Mouse (Mus musculus) small intestine, adult 2 months (tissue): ENCODE results near the gene Trappc2l.

Source experiments
- CTCF ChIP-seq: fragments of 200-500 bp; IDR thresholded peaks from 2 replicates; pipeline ENCODE4 v1.5.1; 2012; ENCODE audit warnings: low read depth, mild to moderate bottlenecking, control low read depth, inconsistent platforms, low read length, moderate library complexity, mixed read lengths; ENCODE audit not compliant: insufficient replicate concordance, insufficient read length; ENCODE audit errors: extremely low read depth
- POLR2A ChIP-seq: fragments of 200-500 bp; IDR thresholded peaks from 2 replicates; pipeline ENCODE4 v1.6.1; 2012; ENCODE audit warnings: low read depth, mild to moderate bottlenecking, control low read depth, inconsistent platforms, low read length, moderate library complexity

DNA sequence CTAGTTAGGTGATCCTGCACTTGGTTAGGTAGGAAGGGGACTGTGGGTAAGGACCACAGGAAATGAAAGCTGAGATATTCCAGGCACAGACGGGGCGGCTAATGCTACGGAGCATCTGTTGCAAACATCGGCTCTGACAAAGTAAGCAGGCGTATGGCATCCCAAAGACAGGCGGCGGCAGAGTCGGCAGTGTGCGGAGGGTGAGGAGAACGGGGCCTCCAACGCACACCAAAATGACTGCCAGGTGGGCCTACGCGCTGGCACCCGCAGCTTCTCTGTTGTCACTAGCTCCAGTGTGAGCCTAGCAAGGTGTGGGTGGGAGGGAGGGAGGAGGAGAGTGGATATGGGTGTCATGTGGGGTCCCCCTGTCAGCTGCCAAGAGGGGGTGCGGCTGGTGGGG lies 30.0 kb downstream of the Trappc2l start:
- TF ChIP-seq POLR2A (no peak), CTCF (no peak)
